Mouse (Mus musculus): ENCODE data around the gene Rgma. TPM values are rescaled to one million over a fixed set of nuclear protein-coding genes. Genes with fewer than 3 reads are reported as not detected.

The Rgma gene
- polyA plus RNA-seq, 1 experiment from 2014 or later = 24.1 TPM

- ATAC-seq (ENCODE audit: insufficient number of reproducible peaks, low FRiP score, low TSS enrichment, low read depth) = no peak
- H3K4me2 ChIP-seq (replicated peaks) = peak overlapping the region; percentile 58
- peaks cover 33% of the 10 kb centered on the region for H3K4me1 ChIP-seq
- H3K27me3 ChIP-seq = peaks cover 37% of the 10 kb centered on the region
- WGBS = 48% methylated on average over 10 of the region's 10 CpGs
- H3K27ac ChIP-seq (replicated peaks) = no peak overlapping the region
- H3K36me3 ChIP-seq = no peaks in the 10 kb centered on the region
- peak overlapping the region; percentile 34 for H3K4me3 ChIP-seq (replicated peaks)
- no peak overlapping the region for H3K9ac ChIP-seq
- H3K9me3 ChIP-seq (replicated peaks) = no peaks in the 10 kb centered on the region
Observed at GRCm38 (mm10) chr7:73371587-73372321, 3.6 kb upstream of the Rgma start.

DNA sequence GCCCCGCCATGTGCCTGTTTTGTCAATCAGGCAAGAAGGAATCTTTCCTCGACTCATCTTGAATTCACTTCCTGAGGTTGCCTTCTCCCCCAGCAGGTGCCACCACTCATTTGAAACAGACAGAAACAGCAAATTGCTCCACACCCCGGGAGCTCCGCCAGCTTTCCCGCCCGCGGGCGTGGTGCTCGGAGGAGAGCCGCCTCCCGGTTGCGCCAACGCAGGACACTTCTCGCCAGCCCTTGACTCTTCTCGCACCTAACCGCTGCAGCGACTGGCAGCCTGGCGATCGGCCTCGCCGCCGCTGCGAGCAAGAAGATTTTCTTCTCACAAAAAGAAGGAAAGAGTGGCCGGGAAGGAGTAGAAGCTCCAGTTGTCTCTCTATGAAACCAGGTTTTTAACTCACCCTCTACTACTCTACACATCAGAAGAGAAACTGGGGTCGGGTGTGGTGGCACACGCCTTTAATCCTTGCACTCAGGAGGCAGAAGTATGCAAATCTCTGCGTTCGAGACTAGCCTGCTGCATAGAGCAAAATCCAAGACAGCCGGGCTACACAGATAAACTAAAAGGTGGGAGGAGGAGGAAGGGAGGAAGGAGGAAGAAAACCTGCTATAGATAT lies 2.8 kb upstream of the Rgma start:
- WGBS = 4% methylated on average over 29 of the region's 29 CpGs
- Histone ChIP-seq H3K9me3 (replicated peaks) (no peaks in the 10 kb centered on the region), H3K36me3 (no peaks in the 10 kb centered on the region), H3K9ac (no peak overlapping the region), H3K4me3 (replicated peaks) (peak overlapping the region; percentile 34), H3K4me1 (peaks cover 33% of the 10 kb centered on the region), H3K4me2 (replicated peaks) (peak overlapping the region; percentile 58), H3K27ac (replicated peaks) (peak overlapping the region; percentile 5; the same call in 1 of the 2 replicates), H3K27me3 (peaks cover 40% of the 10 kb centered on the region)
- ATAC-seq (ENCODE audit: insufficient number of reproducible peaks, low FRiP score, low TSS enrichment, low read depth) = no peak

- Histone ChIP-seq H3K36me3 (no peaks in the 10 kb centered on the region), H3K4me3 (replicated peaks) (peak overlapping the region; percentile 71), H3K27me3 (peaks cover 53% of the 10 kb centered on the region), H3K9ac (no peak overlapping the region), H3K27ac (replicated peaks) (peak overlapping the region; percentile 83), H3K4me1 (peaks cover 37% of the 10 kb centered on the region), H3K9me3 (replicated peaks) (no peaks in the 10 kb centered on the region), H3K4me2 (replicated peaks) (peak overlapping the region; percentile 97)
- ATAC-seq (ENCODE audit: insufficient number of reproducible peaks, low FRiP score, low TSS enrichment, low read depth) = peak; percentile 27; the same call in 1 of the 2 replicates
- 3% methylated on average over 14 of the region's 14 CpGs for WGBS
Observed at GRCm38 (mm10) chr7:73374727-73375126, 582 bp upstream of the Rgma start.

- WGBS = under 1% methylated on average over 39 of the region's 39 CpGs
- H3K27ac ChIP-seq (replicated peaks) = peak overlapping the region; percentile 83
- ATAC-seq (ENCODE audit: insufficient number of reproducible peaks, low FRiP score, low TSS enrichment, low read depth) = peak; percentile 65; the same call in 1 of the 2 replicates
Observed at GRCm38 (mm10) chr7:73376101-73377001, 1.0 kb downstream of the Rgma start.

GRCm38 (mm10) chr7:73377307-73377706 lies 2.0 kb downstream of the Rgma start:
- H3K4me2 ChIP-seq (replicated peaks) = peak overlapping the region; percentile 97
- no peak for ATAC-seq (ENCODE audit: insufficient number of reproducible peaks, low FRiP score, low TSS enrichment, low read depth)
- H3K4me3 ChIP-seq (replicated peaks) = peak overlapping the region; percentile 71
- H3K27me3 ChIP-seq = peaks cover 37% of the 10 kb centered on the region
- WGBS = 47% methylated on average over 12 of the region's 12 CpGs
- H3K9me3 ChIP-seq (replicated peaks) = no peaks in the 10 kb centered on the region
- H3K9ac ChIP-seq = no peak overlapping the region
- no peaks in the 10 kb centered on the region for H3K36me3 ChIP-seq
- peaks cover 35% of the 10 kb centered on the region for H3K4me1 ChIP-seq
- H3K27ac ChIP-seq (replicated peaks) = 0 out of 2 replicates have a peak overlapping the region, but pooled peaks have one; percentile 7

More at GRCm38 (mm10) chr7:73376101-73377001, 1.0 kb downstream of the Rgma start:
- Histone ChIP-seq H3K9ac (peak overlapping the region; percentile 71), H3K4me2 (replicated peaks) (peak overlapping the region; percentile 97), H3K27me3 (peaks cover 47% of the 10 kb centered on the region), H3K9me3 (replicated peaks) (no peaks in the 10 kb centered on the region), H3K36me3 (no peaks in the 10 kb centered on the region), H3K4me3 (replicated peaks) (peak overlapping the region; percentile 71), H3K4me1 (peaks cover 37% of the 10 kb centered on the region)

GRCm38 (mm10) chr7:73378034-73378433 lies 2.7 kb downstream of the Rgma start:
- Histone ChIP-seq H3K4me1 (peaks cover 34% of the 10 kb centered on the region), H3K9ac (no peak overlapping the region), H3K27ac (replicated peaks) (no peak overlapping the region), H3K27me3 (peaks cover 33% of the 10 kb centered on the region), H3K36me3 (no peaks in the 10 kb centered on the region), H3K9me3 (replicated peaks) (no peaks in the 10 kb centered on the region), H3K4me2 (replicated peaks) (peak overlapping the region; percentile 97), H3K4me3 (replicated peaks) (peak overlapping the region; percentile 71)
- WGBS = 69% methylated on average over 6 of the region's 6 CpGs
- no peak for ATAC-seq (ENCODE audit: insufficient number of reproducible peaks, low FRiP score, low TSS enrichment, low read depth)

DNA sequence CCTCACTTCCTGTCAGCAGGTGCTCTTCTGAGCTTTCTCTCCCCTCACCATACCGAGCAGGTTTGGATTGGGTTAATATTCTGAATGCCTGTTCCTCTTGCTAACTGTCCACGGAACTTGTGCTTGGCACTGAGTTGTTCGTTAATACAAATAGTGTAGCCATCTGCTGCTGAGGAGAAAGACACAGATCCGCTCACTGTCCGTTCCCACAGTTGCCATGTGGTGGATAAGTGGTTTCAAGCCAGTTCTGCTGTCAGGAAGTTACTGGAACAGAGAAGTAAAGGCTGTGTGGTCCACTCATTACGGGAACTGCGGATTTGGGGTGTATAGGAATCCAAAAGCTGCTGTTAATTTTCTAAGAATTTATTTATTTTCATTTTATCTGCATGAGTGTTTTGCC lies 7.5 kb downstream of the Rgma start:
- no peaks in the 10 kb centered on the region for H3K9me3 ChIP-seq (replicated peaks)
- H3K4me1 ChIP-seq = peaks cover 13% of the 10 kb centered on the region; the same call in 1 of the 2 replicates
- 69% methylated on average over 7 of the region's 7 CpGs for WGBS
- H3K27me3 ChIP-seq = peaks cover 10% of the 10 kb centered on the region
- no peak overlapping the region for H3K4me2 ChIP-seq (replicated peaks)
- ATAC-seq (ENCODE audit: insufficient number of reproducible peaks, low FRiP score, low TSS enrichment, low read depth) = no peak
- no peak overlapping the region for H3K4me3 ChIP-seq (replicated peaks)
- H3K36me3 ChIP-seq = no peaks in the 10 kb centered on the region
- H3K27ac ChIP-seq (replicated peaks) = no peak overlapping the region
- no peak overlapping the region for H3K9ac ChIP-seq

DNA sequence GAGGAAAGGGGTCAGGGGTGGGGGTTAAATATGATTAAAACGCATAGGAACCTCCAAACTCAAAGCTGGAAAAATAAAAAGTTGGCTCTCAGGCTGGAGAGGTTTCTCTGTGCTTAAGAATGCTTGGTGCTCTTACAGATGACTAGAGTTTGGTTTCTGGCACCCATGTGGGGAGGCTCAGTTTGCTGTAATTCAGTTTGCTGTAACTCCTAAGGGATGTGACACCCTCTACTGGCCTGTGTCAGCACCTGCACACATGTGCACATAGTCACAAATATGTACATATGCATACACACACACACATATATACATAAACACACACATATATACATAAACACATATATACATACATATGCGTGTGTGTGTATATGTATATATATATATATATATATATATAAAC lies 13.6 kb downstream of the Rgma start:
- ATAC-seq (ENCODE audit: insufficient number of reproducible peaks, low FRiP score, low TSS enrichment, low read depth) = no peak
- no peak overlapping the region for H3K27ac ChIP-seq (replicated peaks)
- H3K27me3 ChIP-seq = no peaks in the 10 kb centered on the region
- H3K9ac ChIP-seq = no peak overlapping the region
- no peak overlapping the region for H3K4me3 ChIP-seq (replicated peaks)
- WGBS = 63% methylated on average over 2 of the region's 2 CpGs
- no peaks in the 10 kb centered on the region for H3K9me3 ChIP-seq (replicated peaks)
- H3K36me3 ChIP-seq = no peaks in the 10 kb centered on the region
- peaks cover 32% of the 10 kb centered on the region for H3K4me1 ChIP-seq
- H3K4me2 ChIP-seq (replicated peaks) = no peak overlapping the region

- Histone ChIP-seq H3K36me3 (no peaks in the 10 kb centered on the region), H3K27me3 (no peaks in the 10 kb centered on the region), H3K4me3 (replicated peaks) (peak overlapping the region; percentile 76), H3K4me2 (replicated peaks) (peak overlapping the region; percentile 77), H3K9ac (no peak overlapping the region), H3K9me3 (replicated peaks) (no peaks in the 10 kb centered on the region), H3K27ac (replicated peaks) (peak overlapping the region; percentile 97), H3K4me1 (peaks cover 37% of the 10 kb centered on the region)
- no peak for ATAC-seq (ENCODE audit: insufficient number of reproducible peaks, low FRiP score, low TSS enrichment, low read depth)
- 15% methylated on average over 9 of the region's 9 CpGs for WGBS
Observed at GRCm38 (mm10) chr7:73389419-73389818, 14.1 kb downstream of the Rgma start.

DNA sequence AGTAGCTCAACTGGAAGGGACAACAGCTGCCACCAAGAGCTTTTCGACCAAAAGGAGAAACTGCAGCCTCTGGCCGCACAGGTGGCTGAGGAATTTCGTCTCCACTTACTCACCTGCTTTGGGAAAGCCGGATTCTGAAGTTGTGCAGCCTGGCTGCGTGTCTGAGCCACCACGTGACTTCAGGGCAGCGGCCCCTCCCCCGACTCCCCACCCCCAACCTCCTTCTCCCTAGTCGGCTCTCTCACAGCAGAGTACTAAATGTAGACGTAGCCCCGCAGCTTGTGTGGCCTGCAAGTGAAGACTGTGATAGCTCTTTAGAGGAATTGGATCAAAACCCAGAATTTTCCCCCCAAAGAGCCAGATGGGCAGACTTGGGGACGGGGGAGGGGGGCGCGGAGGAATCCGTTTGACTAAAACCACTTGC lies 14.6 kb downstream of the Rgma start:
- ATAC-seq (ENCODE audit: insufficient number of reproducible peaks, low FRiP score, low TSS enrichment, low read depth) = 0 out of 2 replicates have a peak, but pooled peaks have one; percentile 12
- H3K36me3 ChIP-seq = no peaks in the 10 kb centered on the region
- no peaks in the 10 kb centered on the region for H3K9me3 ChIP-seq (replicated peaks)
- H3K27me3 ChIP-seq = no peaks in the 10 kb centered on the region
- peak overlapping the region; percentile 97 for H3K27ac ChIP-seq (replicated peaks)
- H3K4me2 ChIP-seq (replicated peaks) = peak overlapping the region; percentile 77
- H3K9ac ChIP-seq = 0 out of 2 replicates have a peak overlapping the region, but pooled peaks have one; percentile 31
- H3K4me1 ChIP-seq = peaks cover 42% of the 10 kb centered on the region
- 3% methylated on average over 15 of the region's 15 CpGs for WGBS
- peak overlapping the region; percentile 76 for H3K4me3 ChIP-seq (replicated peaks)
